Mouse (Mus musculus) ovary, adult 18-20 months (tissue): ENCODE data around the gene Parp6.

Experiments used
- DNase-seq: peaks from one replicate; pipeline ENCODE4 v3.0.0; 2022; ENCODE audit warnings: low spot score, mixed read lengths

Gene Parp6

GRCm38 (mm10) chr9:59616622-59617306 is at the start of gene Parp6:
TSS of gene Parp6 (plus strand) at chr9:59617284.
- peak; percentile 100 for DNase-seq

GRCm38 (mm10) chr9:59571852-59572251 is 45.2 kb upstream of the Parp6 start:
- DNase-seq, result no peak

GRCm38 (mm10) chr9:59577401-59577800 is 39.7 kb upstream of the Parp6 start:
- DNase-seq, result no peak

GRCm38 (mm10) chr9:59577844-59578504 is 39.1 kb upstream of the Parp6 start, which contains the start of gene Celf6:
TSS of gene Celf6 (plus strand) at chr9:59577917.
- peak; percentile 94 for DNase-seq

GRCm38 (mm10) chr9:59578505-59578867 is 38.6 kb upstream of the Parp6 start:
- no peak for DNase-seq

GRCm38 (mm10) chr9:59584871-59585308 is 32.2 kb upstream of the Parp6 start:
- peak; percentile 56 for DNase-seq

GRCm38 (mm10) chr9:59588252-59588651 is 28.8 kb upstream of the Parp6 start:
- no peak for DNase-seq

GRCm38 (mm10) chr9:59588710-59589671 is 28.1 kb upstream of the Parp6 start:
- no peak for DNase-seq

GRCm38 (mm10) chr9:59589703-59590439 is 27.2 kb upstream of the Parp6 start:
- no peak for DNase-seq

GRCm38 (mm10) chr9:59601661-59602060 is 15.4 kb upstream of the Parp6 start:
- DNase-seq, result no peak

GRCm38 (mm10) chr9:59605967-59606366 is 11.1 kb upstream of the Parp6 start:
- DNase-seq, result no peak

- DNase-seq, result no peak
Observed at GRCm38 (mm10) chr9:59610950-59611349, 6.1 kb upstream of the Parp6 start.

- DNase-seq, result no peak
Observed at GRCm38 (mm10) chr9:59615797-59616196, 1.3 kb upstream of the Parp6 start.

GRCm38 (mm10) chr9:59617307-59617973 is 356 bp downstream of the Parp6 start:
- peak; percentile 4 for DNase-seq

- no peak for DNase-seq
Observed at GRCm38 (mm10) chr9:59638372-59638771, 21.3 kb downstream of the Parp6 start.

GRCm38 (mm10) chr9:59639936-59640335 is 22.9 kb downstream of the Parp6 start:
- DNase-seq, result no peak

- no peak for DNase-seq
Observed at GRCm38 (mm10) chr9:59641320-59641719, 24.2 kb downstream of the Parp6 start.

- DNase-seq, result no peak
Observed at GRCm38 (mm10) chr9:59649911-59650310, 32.8 kb downstream of the Parp6 start.

GRCm38 (mm10) chr9:59653371-59653770 is 36.3 kb downstream of the Parp6 start:
- peak; percentile 32 for DNase-seq

GRCm38 (mm10) chr9:59654450-59654983 is 37.4 kb downstream of the Parp6 start:
- no peak for DNase-seq
